Mouse (Mus musculus) adrenal gland, postnatal 14 days (tissue): ENCODE data around the gene Nudt21. TPM values are rescaled to one million over a fixed set of nuclear protein-coding genes. Genes with fewer than 3 reads are reported as not detected.
A peak's percentile ranks its signal among the peaks of the same experiment; 100 is the strongest.

Experiments used
- DNase-seq: peaks from one replicate; pipeline ENCODE4 v3.0.0; 2021; ENCODE audit warnings: mixed read lengths
- long read RNA-seq, 2 experiments: library from polyadenylated mRNA; stranded (forward); transcript quantifications; one replicate each; pipeline ENCODE4 v2.0.0; 2021
- total RNA-seq: library from RNA; stranded (reverse); gene quantifications from 2 replicates; pipeline ENCODE4 v1.2.3, GENCODE M21; 2021

Gene Nudt21
- total RNA-seq, result 43.3 and 50.4 TPM in 2 replicates
- long read RNA-seq, experiment 1, full-length matches to known transcripts, result 62 of 66 reads
- long read RNA-seq, experiment 1, partial matches to known transcripts, result 1 of 66 reads
- long read RNA-seq, experiment 1, other reads (novel, unspliced or antisense), result 3 of 66 reads
- long read RNA-seq, experiment 2, full-length matches to known transcripts, result 53 of 56 reads
- long read RNA-seq, experiment 2, partial matches to known transcripts, result 2 of 56 reads
- long read RNA-seq, experiment 2, other reads (novel, unspliced or antisense), result 1 of 56 reads

DNA sequence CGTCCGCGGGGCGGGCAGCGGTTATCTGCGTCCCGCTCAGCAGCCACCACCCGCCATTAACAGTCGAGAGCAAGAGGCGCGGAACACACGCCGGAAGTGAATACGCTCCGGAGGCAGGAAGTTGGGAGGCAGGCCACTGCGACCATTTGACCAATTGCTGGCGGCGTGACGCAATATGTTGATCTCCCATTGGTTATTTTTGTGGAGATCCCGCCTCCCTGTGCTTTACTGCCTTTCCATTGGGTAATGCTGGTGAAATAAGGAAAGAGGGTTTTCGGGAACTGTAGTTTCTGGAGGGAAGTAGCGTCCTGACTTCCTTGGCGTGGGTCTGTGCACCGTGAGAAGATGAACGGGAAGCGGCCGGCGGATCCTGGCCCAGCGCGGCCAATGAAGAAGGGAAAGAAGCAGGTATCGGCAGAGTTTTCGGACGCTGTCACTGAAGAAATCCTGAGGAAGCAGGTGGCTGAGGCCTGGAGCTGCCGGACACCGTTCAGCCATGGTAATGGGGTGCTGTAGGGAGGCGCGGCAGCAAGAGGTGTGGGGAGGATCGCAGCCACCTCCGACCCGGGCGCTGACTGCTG, at the start of gene Nudt21, which contains the start of gene Ogfod1:
Gene Nudt21, minus strand, starts transcription at position 88 of the 581 bp plus-strand sequence.
Gene Ogfod1, plus strand, starts transcription at position 255 of the 581 bp plus-strand sequence.
- DNase-seq, result peak; percentile 94

DNA sequence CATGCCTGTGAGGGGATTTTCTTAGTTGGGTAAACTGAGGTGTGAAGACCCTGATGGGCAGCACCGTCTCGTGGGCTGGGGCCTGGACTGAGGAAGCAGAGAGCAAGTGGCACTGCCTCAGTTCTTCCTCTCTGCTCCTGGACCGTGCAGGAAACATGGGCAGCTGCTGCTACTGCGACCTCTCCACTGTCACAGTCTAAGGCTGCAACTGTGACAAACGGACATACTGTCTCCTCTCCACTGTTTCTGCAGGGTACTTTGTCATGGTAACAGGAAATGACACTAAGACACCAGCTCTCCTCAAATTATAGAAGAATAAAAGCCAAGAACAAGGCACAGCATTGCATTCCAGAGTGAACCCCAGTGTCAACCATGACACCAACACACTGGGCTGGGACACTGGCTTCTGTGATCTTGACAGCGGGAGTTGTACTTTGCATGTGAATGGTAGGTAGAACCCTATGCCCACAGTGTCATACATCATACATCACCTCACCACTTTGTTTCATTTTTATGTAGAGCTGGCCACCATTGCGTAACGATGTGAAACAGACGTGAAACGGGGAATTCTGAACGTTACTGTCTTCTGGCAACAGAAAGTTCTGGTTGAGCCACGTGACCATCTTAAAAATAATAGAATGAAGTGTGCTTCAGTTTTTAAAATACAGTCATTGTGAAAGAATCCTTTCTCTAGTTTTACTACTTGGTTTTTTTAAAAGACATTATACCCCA, 39.8 kb upstream of the Nudt21 start:
- no peak for DNase-seq

DNA sequence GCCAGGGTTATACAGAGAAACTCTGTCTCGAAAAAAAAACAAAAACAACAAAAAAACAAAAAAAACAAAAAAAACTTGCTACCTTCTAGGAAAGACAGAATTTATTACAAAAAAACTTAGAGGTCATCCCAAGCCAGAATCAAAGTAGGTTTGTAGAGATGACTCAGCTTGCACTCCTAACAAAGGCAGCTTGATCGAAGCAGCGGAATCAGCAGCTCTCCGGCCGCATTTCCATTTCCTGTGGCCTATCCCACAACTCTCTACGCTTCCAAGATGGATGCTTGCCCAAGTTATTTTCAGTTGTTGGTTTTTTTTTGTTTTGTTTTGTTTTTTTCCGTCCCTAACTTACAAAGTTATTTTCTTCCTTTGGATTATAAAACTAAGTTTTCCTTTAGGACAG, 32.0 kb upstream of the Nudt21 start:
- no peak for DNase-seq

DNA sequence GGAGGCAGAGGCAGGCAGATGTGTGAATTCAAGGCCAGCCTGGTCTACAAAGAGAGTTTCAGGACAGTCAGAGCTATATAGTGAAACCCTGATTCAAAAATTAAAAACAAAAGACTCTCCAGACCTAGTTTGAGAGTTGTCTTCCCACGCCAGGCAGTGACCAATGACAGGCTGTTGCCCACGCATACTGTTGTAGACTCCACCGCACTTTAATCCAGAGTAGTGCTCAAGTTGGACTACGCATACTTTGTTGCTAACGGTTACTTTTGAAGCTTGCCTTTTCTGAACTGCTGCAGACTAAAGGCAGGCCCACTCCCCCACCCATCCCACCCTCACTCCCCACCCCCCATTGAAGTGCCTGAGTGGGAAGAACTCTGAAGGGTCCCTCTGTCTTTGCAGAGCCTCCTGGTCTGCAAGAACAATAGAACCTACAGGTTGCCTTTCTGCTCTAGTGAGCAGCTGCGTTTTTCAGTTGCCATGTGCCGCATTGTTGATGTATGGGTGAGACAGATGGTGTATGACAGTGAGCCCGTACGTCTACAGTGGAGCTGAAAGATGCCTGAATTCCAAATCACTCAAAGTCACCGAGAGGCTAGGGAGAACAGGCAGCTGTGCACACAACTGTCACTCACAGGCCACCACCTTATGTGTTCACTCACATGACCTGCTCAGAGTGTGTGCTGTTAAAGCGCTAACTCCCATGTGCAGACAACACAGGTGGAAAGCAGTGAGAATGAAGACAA, 29.5 kb upstream of the Nudt21 start:
- DNase-seq, result no peak

DNA sequence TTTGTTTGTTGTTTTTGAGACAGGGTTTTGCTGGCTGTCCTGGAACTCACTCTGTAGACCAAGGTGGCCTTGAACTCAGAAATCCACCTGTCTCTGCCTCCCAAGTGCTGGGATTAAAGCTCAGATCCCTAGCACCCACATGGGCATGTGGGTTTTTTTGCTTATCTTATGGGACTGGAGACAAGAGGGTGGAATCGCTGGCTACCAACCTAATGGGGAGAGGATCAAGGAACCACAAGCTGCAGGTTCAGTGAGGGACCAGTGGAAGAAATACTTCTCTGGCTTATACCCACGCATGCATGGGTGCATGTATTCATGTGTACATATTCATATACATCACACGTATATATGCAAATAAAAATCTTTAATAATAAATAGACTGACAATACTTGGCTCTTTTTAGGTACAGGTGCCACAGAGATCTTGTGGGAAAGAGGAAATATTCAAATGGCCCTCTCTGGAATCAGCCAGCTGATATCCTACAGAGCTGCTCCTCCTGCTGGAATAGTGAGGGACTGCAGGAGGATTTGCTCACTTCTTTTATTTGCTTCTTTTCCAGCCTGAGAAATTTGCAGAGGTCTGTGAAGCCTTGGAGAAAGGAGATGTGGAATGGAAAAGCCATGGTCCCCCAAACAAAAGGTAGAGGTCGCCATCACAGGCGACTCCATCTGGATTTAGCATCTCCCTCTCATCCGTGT, 20.5 kb upstream of the Nudt21 start:
- DNase-seq, result peak; percentile 59

DNA sequence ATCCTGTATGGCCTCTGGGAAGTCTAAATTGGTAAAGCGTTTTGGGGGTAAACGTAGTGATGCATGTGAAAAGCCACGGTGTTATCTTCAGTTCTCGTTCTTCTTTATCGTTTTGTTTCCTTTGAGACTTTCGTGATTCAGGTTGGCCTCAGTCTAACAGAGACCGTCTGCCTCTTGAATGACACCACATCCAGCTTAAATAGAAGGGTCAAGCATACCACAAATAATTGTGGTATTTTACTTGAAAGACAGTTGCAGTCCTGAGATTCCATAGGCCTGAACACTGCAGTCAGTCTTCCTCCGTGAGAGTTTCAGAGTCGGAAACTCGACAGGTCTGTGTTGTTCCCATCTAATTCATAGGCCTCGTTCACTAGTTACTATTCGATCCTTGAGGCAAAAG, 15.9 kb upstream of the Nudt21 start:
- DNase-seq, result no peak

DNA sequence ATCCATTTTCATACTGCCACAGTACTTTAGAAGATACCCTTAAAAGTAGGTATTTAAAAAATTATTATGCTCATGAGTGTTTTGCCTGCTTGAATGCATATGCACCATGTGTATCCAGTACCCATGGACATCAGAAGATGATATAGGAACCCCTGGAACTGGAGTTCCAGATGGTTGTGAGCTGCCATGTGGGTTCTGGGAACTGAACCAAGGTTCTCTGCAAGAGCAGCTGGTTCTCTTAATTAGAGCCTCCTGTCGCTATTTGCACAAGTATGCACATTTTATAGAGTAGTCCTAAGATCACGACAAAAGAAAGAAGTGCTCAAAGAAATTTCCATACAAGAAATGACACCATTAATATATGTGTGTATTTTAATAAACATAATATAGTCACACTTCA, 11.0 kb upstream of the Nudt21 start:
- DNase-seq, result no peak

DNA sequence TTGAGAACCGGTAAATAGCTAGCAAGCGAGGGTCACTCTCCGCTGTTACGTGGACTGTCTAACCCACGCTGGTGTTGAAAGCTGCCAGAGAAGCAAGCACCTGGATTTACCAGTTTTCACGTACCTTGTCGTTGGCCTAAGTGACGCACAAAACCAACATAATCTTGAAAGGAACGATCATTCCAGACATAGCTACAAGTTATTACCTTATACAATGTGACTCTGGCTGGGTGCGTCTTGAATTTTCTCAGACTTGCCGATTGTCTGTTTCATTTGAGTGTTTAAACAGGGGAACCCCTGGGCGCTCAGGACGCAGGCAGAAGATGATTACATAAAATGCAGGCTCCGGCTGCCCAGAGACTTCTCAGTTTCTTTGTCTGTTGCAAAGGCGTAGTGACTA, 975 bp upstream of the Nudt21 start:
- DNase-seq, result no peak

DNA sequence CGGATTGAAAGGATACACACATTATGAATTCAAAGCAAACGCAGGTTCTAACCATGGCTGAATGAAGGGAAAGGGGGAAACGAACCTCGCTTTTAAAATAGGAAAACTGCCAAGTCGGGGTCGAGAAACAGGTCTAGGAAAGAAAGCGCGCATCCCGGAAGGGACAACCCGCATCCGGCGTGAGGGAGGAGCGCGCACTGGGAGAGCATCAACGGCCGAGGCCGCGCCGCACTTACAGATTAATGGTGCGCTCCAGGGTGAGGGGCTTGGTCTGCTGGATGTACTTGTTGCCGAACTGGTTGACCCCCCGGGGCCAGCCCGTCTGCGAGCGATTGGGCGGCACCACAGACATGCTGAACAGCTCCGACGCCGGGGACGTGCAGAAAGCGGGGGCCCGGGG, 290 bp downstream of the Nudt21 start:
- DNase-seq, result peak; percentile 85

DNA sequence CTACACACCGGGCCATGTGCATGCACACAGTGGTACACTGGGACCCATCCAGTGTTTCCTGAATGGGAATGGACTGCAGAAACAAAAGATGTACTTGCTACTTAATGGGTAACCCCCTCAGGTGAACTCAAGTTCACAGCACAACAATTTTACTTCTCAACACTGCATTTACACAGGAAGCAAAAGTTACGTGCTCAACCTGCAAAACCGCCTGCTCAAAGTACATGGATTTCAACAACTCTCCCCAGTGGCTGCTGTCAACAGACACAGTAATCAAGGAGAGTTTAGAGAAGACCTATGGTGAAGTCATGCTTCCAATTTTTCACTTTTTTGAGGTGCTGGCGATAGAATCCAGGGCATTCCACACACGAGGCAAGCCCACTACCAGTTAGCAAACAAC, 1.6 kb downstream of the Nudt21 start:
- no peak for DNase-seq

DNA sequence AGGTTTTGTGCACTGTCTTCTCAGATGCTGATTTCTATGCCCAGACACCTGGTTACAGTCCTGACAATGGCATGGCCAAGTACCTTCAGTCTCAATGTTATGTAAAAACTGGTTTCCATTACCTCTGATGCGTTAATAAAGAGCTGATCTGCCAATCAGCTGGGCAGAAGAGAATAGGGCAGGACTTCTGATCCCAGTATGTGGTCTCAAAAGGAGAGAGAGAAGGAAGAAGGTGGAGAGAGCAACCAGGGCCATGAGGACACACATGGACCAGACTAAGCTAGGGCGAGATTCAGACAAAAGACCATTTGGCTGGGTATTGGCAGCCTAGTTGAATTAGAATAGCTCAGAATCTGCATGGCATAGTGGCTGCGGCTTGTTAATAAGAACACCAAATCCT, 3.2 kb downstream of the Nudt21 start:
- no peak for DNase-seq

DNA sequence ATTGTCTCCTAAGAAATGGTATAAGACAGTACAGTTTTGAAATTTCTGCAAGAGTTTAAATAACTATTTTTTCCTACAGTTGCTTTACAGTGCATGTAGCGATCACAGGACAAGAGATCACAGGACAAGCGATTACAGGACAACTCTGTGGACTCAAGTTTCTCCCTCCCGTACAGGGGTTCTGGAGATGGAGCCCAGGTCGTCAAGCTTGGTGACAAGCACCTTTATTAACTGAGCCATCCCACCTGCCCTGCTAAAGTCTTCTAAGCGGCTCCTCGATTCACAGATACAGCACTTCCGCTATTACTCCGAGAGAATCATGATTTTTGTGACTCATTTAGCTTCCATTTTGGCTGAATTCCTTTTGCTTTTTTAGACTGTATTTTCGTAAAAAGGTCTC, 7.1 kb downstream of the Nudt21 start:
- no peak for DNase-seq

DNA sequence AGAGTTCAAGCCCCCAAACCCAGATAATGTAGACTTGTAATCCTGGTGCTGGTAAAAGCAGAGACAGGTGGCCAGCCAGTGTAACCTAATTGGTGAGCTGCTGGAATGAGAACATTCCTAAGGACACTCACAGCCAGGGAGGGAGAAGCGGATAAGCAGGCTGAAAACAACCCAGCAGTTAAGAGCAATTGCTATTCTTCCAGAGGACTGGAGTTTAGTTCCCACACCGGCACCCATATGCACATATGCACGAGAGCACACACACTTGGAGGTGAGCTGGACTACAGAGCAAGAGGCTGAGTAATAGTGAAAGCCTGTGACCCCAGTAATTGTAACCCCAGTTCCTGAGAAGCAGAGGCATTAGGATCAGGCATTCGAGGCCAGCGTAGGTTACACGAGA, 12.9 kb downstream of the Nudt21 start:
- no peak for DNase-seq

DNA sequence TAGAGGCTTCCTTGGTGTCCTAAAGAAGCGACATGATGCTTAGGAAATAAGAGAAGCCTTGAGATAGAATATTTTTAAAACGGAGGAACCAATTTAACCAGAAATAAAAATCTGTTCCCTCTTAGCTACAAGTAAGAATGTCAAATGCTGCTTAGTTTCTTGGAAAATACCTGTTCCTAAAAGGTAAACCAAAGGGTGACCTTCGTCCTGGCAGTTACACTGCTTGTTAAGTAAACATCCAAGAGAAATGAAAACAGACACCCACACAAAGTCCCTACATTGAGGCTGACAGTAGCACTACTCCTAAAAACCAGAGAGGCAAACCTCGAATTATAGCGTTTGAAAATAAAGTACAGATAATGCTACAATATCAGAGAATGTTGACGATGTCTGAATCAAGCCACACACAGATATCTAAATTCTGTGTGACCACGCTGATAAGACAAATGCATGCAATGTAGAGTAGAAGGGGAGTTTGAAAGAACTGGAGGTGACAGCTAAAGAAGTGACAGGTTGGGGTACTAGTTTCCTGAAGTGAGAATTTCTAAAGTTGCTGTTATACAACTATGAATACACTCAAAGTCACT, 23.7 kb downstream of the Nudt21 start:
- DNase-seq, result no peak

DNA sequence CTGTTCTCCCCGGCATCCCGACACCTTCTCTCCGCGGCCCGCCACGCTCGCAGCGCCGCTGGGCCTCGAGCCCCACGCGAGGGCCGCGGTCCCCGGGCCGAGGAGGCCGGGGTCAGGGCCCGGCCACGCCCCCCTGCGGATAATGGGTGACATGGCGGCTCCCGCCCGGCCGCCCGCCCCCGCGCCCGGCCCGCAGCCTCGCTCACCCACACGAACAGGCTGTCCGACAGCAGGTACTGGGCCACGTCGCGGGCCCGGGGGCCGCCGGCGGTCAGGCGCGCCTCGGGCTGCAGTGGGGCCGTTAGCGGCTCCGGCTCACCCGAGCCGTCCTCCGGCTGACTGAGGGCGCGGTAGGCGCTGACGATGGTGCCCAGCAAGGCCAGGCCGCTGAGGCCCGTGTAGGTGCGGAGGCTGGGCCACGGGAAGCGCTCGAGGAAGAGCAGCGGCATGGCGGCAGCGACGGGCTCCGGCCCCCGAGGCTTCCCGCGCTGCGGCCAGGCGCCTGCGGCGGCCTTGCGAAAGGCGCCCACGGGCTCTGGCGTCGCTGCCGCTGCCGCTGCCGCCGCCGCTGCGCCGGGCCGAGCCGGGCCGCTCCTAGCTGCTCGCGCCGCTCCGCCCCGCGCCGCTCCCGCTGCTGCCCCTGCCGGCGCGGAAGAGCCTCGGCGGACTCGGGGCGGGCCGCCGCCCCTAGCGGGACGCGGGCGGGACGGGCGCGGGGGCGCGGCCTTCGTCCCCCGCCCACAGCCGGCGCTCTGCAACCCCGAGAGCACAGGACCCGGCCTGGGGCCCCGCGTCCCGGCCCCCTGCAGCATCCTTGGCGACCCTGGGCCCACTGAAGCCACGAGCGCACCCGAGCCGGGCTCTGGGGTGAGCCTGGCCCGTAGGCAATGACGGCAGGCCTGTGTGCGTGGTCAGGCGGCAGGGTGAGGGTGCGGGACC, 24.5 kb downstream of the Nudt21 start, which contains the start of gene Amfr:
Gene Amfr, minus strand, starts transcription at position 830 of the 939 bp plus-strand sequence.
- peak; percentile 88 for DNase-seq

DNA sequence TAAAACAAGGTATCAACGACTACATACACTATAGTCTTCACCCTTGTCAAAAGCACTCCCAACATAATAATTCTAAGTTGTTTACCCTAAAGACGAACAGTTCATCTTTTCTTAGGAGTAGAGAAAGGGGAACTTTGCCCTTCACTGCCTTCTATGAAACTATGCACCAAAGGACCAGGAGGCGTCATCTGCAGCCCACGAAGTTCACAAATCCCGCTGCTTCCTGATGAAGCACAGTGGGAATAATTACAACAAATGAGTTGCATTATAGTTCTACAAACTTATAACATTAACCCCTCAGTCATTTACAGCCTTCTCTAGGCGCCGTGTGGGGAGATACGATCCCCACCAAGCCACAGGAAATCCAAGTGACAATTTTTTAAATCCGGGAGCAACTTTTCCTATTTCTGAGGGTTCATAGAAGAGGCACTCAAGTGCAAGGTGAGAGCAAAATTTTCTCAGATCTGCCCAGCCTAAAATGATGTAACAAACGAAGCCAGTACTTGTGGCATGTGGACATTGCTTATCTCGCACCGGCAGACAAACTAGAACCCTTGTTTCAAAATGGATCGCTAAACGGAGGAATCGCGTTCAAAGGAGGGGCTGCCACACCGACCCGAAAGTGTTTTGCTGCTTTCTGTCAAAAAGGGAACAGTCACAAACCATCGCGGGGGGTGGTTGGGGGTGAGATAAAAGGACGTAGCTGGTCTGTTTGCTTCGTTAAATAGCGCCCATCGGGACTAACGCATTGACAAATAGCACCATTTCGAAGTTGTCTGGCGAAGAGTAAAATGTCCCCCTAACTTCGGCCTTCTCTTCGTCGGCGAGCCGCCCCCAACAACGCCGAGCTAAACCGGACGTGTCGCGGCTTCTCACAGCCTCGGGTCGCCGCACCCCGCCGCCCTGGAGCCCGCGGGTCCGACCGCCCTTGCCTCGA, 25.5 kb downstream of the Nudt21 start:
- no peak for DNase-seq

DNA sequence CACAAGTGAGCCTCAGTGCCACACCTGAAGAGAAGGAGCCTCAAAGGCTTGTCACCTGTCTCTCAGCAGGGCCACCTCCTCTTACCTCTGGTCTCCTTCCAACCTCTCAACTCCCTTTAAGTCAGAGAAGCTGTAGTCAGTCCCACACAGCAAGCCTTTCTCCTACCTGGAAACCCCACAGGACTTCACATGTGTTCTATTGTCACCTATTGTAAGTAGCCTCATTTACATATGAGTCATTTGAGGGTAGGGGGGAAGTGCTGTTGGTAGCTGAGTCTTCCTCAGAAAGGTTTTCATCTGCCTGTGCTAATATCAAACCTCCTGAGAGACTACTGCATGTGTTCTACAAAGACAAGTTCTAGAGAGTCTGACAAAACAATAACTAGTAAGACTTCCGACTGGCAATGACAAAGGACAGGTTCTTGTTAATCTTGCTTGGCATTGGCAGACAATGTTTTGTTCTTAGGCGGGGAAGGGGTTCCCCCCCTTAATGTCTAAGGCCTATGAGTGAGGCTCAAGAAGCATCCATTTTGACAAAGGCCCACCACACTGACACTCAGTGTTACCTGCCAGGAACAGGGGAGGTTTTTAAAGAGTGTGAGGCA, 26.6 kb downstream of the Nudt21 start:
- DNase-seq, result no peak

DNA sequence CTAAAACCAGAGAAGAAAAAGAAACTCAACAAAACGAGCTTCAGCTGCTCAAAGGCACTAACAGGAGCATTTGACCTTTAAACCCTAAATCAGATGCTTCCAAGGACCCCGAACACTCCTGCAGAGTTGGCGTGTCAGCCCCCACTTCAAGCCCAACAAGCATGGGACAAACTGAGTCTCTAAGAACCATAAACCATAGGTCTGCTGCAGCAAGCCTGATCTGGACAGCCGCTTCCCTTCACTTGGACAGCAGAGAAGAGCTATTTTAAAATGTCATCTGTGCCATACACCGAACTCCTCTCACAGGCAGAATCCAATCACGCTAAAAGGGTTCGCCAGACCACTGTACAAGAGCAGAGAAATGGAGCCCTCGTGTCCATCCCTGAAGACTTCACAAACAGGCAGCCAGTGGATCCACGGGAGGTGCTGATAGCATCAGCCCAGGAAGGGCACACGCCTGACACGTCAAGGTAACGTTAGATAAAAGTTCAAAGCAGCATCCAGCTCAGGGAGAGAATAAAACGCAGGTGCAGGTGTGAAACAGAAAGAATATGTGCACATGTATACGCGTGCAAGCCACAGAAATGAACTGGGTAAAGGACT, 27.5 kb downstream of the Nudt21 start:
- no peak for DNase-seq
